Mouse (Mus musculus) left cerebral cortex, adult 11 months (tissue): Measurements from ENCODE around the gene Igsf3.
A peak's percentile ranks its signal among the peaks of the same experiment; 100 is the strongest.

Source experiments
- DNase-seq: peaks from one replicate; pipeline ENCODE4 v3.0.0; 2022; ENCODE audit warnings: low spot score

Igsf3 gene

GRCm38 (mm10) chr3:101506179-101506578, 129.3 kb downstream of the Igsf3 start:
- DNase-seq: peak; percentile 76

GRCm38 (mm10) chr3:101506970-101507702, 130.3 kb downstream of the Igsf3 start:
- no peak for DNase-seq

GRCm38 (mm10) chr3:101507766-101508165, 130.9 kb downstream of the Igsf3 start:
- DNase-seq: no peak

- no peak for DNase-seq
These were observed 133.0 kb downstream of the Igsf3 start for GRCm38 (mm10) chr3:101509707-101510544.

- DNase-seq: no peak
These were observed 133.7 kb downstream of the Igsf3 start for GRCm38 (mm10) chr3:101510632-101511031.
